In genomic region chr16:3231566-3231965, GRCm38 (mm10) we compare ENCODE assay signal across 9 mouse cellular contexts.
DNase-seq lines count a peak whose midpoint lies in the region; ATAC-seq and TF ChIP-seq lines count a peak whose summit lies in the region.
"Had no signal": no experiment of that assay in that cellular context is flagged by ENCODE, and none has a peak within 500 bp of the region (broad histone marks: within the 10 kb centered on the region; RNA-seq: fewer than 3 reads in every experiment).

No protein-coding gene starts in this region.

- 74% methylated on average over 3 of the region's 3 CpGs for WGBS in kidney, embryonic 14.5 days
- 70% methylated on average over 3 of the region's 3 CpGs for WGBS in intestine, embryonic 15.5 days
- WGBS in midbrain, postnatal 0 days, result 69% methylated on average over 3 of the region's 3 CpGs

- no peaks in the 10 kb centered on the region for H3K27me3 ChIP-seq in kidney, embryonic 14.5 days (ENCODE audit: control insufficient read depth, insufficient read depth, low read length)
- H3K27me3 ChIP-seq in intestine, embryonic 15.5 days (replicated peaks), result no peaks in the 10 kb centered on the region
- H3K27me3 ChIP-seq in midbrain, postnatal 0 days (ENCODE audit: insufficient read depth, low read length), result no peaks in the 10 kb centered on the region

- H3K4me3 ChIP-seq in kidney, embryonic 14.5 days (ENCODE audit: low read length), result no peak overlapping the region
- H3K4me3 ChIP-seq in intestine, embryonic 15.5 days (replicated peaks), result no peak overlapping the region
- no peak overlapping the region for H3K4me3 ChIP-seq in midbrain, postnatal 0 days (ENCODE audit: low read depth, low read length)

- ATAC-seq in kidney, embryonic 14.5 days (ENCODE audit: low FRiP score, low TSS enrichment), result peak; percentile 45; the same call in 1 of the 2 replicates
- ATAC-seq in erythroid progenitor cell, adult 5-6 weeks (replicated peaks; ENCODE audit: low FRiP score, poor library complexity, severe bottlenecking), result peak; percentile 47; the same call in 1 of the 2 replicates
- ATAC-seq in intestine, embryonic 15.5 days, result peak; percentile 62
- peak; percentile 39; the same call in 1 of the 2 replicates for ATAC-seq in midbrain, postnatal 0 days (ENCODE audit: low FRiP score)

- H3K4me2 ChIP-seq in kidney, embryonic 14.5 days (replicated peaks; ENCODE audit: low read depth, low read length), result no peak overlapping the region
- H3K4me2 ChIP-seq in intestine, embryonic 15.5 days (replicated peaks), result no peak overlapping the region
- H3K4me2 ChIP-seq in midbrain, postnatal 0 days (ENCODE audit: low read depth, low read length, poor library complexity, severe bottlenecking), result no peak overlapping the region

- peaks cover 49% of the 10 kb centered on the region for H3K9me3 ChIP-seq in kidney, embryonic 14.5 days (ENCODE audit: control insufficient read depth, low read length)
- H3K9me3 ChIP-seq in intestine, embryonic 15.5 days, result peaks cover 30% of the 10 kb centered on the region; the same call in 1 of the 2 replicates
- peaks cover 50% of the 10 kb centered on the region for H3K9me3 ChIP-seq in midbrain, postnatal 0 days (ENCODE audit: low read length)

- H3K9ac ChIP-seq in kidney, embryonic 14.5 days (ENCODE audit: low read depth, low read length), result no peak overlapping the region
- no peak overlapping the region for H3K9ac ChIP-seq in intestine, embryonic 15.5 days
- no peak overlapping the region for H3K9ac ChIP-seq in midbrain, postnatal 0 days (replicated peaks; ENCODE audit: low read length, poor library complexity, severe bottlenecking)

- no peaks in the 10 kb centered on the region for H3K36me3 ChIP-seq in kidney, embryonic 14.5 days (ENCODE audit: control insufficient read depth, insufficient read depth, low read length)
- H3K36me3 ChIP-seq in intestine, embryonic 15.5 days, result no peaks in the 10 kb centered on the region
- no peaks in the 10 kb centered on the region for H3K36me3 ChIP-seq in midbrain, postnatal 0 days (ENCODE audit: insufficient read depth, low read length)

- H3K4me1 ChIP-seq in kidney, embryonic 14.5 days (ENCODE audit: control insufficient read depth, insufficient read depth, low read length), result no peaks in the 10 kb centered on the region
- H3K4me1 ChIP-seq in intestine, embryonic 15.5 days (replicated peaks), result no peaks in the 10 kb centered on the region
- H3K4me1 ChIP-seq in midbrain, postnatal 0 days (ENCODE audit: insufficient read depth, low read length), result no peaks in the 10 kb centered on the region

- no peak overlapping the region for H3K27ac ChIP-seq in kidney, embryonic 14.5 days (ENCODE audit: low read depth, low read length)
- no peak overlapping the region for H3K27ac ChIP-seq in intestine, embryonic 15.5 days
- no peak overlapping the region for H3K27ac ChIP-seq in midbrain, postnatal 0 days (ENCODE audit: low read depth, low read length)

- TF ChIP-seq CTCF in midbrain, postnatal 0 days (IDR thresholded peaks at IDR 0.05), result no peak

- DNase-seq in kidney, adult 8-10 months, result no peak
- no peak for DNase-seq in midbrain, postnatal 0 days (ENCODE audit: low spot score)
- DNase-seq in embryo, embryonic 11 days, result no peak
- DNase-seq in MN1 (ENCODE audit: low spot score), result no peak
- DNase-seq in kidney, adult 11 months, result no peak
- DNase-seq: thymus, postnatal 14 days had no signal
